8 mouse cellular contexts compared by ENCODE assay signal in the genomic region with DNA sequence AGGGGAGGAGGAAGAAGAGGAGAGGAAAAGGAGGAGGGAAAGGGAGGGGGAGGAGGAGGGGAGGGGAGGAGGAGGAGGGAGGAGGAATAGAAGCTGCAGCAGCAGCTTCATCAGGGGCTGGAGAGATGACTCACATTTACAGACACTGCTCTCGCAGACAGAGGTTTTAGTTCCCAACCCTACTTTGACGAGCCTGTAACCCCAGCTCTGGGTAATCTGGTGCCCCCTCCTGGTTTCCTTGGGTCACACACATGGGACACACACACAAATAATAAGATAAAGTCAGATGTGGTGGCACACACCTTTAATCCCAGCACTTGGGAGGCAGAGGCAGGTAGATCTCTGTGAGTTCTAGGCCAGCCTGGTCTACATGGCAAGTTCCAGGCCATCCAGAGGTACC. TPM values are rescaled to one million over a fixed set of nuclear protein-coding genes. Genes with fewer than 3 reads are reported as not detected.
DNase-seq lines count a peak whose midpoint lies in the region; ATAC-seq and TF ChIP-seq lines count a peak whose summit lies in the region.
"Had no signal": no experiment of that assay in that cellular context is flagged by ENCODE, and none has a peak within 500 bp of the region (broad histone marks: within the 10 kb centered on the region; RNA-seq: fewer than 3 reads in every experiment).

No protein-coding gene starts in this region.

- H3K4me1 ChIP-seq in intestine, postnatal 0 days (replicated peaks; ENCODE audit: control insufficient read depth, insufficient read depth, low read length) = no peaks in the 10 kb centered on the region

- 21% methylated on average over 2 of the region's 2 CpGs for WGBS in intestine, postnatal 0 days

- peaks cover 3% of the 10 kb centered on the region; the same call in 1 of the 2 replicates for H3K36me3 ChIP-seq in intestine, postnatal 0 days (ENCODE audit: control insufficient read depth, insufficient read depth)

- DNase-seq in layer of hippocampus, adult 2 months (ENCODE audit: low spot score in 2 of 2) = no peak
- no peak for DNase-seq in layer of hippocampus, adult 11-12 months (ENCODE audit: low spot score)
- DNase-seq in R1 (ENCODE audit: low read depth, low spot score) = peak; percentile 83
- peak; percentile 62 to 78 for DNase-seq in spleen, postnatal 4 days (ENCODE audit: low spot score in 2 of 2)
- no peak for DNase-seq in gastrocnemius, adult 8-10 months (ENCODE audit: low spot score in 2 of 2)
- DNase-seq in gastrocnemius, adult 18-20 months (ENCODE audit: low spot score) = no peak

- H3K27me3 ChIP-seq in intestine, postnatal 0 days (replicated peaks; ENCODE audit: control insufficient read depth, insufficient read depth, low read length) = no peaks in the 10 kb centered on the region
- H3K27me3 ChIP-seq: limb, embryonic 15.5 days had no signal

- no peak overlapping the region for H3K4me3 ChIP-seq in layer of hippocampus, adult 2 months
- no peak overlapping the region for H3K4me3 ChIP-seq in intestine, postnatal 0 days (ENCODE audit: low read depth, low read length)
- H3K4me3 ChIP-seq: limb, embryonic 15.5 days had no signal

- TF ChIP-seq CTCF in layer of hippocampus, adult 2 months (conservative IDR thresholded peaks at IDR 0.05) = peak; percentile 57
- TF ChIP-seq CTCF in intestine, postnatal 0 days (IDR thresholded peaks at IDR 0.05; ENCODE audit: low read depth) = peak; percentile 71

- H3K9me3 ChIP-seq in intestine, postnatal 0 days (ENCODE audit: control insufficient read depth) = no peaks in the 10 kb centered on the region
- H3K9me3 ChIP-seq: limb, embryonic 15.5 days had no signal

- no peak for ATAC-seq in intestine, postnatal 0 days

- no peak overlapping the region for H3K4me2 ChIP-seq in intestine, postnatal 0 days (replicated peaks; ENCODE audit: low read depth)
- H3K4me2 ChIP-seq: limb, embryonic 15.5 days had no signal

- H3K9ac ChIP-seq in intestine, postnatal 0 days (ENCODE audit: low read depth, low read length) = no peak overlapping the region
- H3K9ac ChIP-seq: limb, embryonic 15.5 days had no signal

- H3K27ac ChIP-seq in layer of hippocampus, adult 2 months = no peak overlapping the region
- no peak overlapping the region for H3K27ac ChIP-seq in intestine, postnatal 0 days (ENCODE audit: low read depth, low read length)
- H3K27ac ChIP-seq: limb, embryonic 15.5 days had no signal

RNA-seq across cellular contexts. Expression of a gene that starts 19.1 kb away (rescaled TPM):
- total RNA-seq in layer of hippocampus, adult 2 months (2021) = 100 to 1,000 TPM in 1 of 2 experiments, 10 to 100 TPM in 1; 99.7 to 104 TPM
- polyA plus RNA-seq in intestine, postnatal 0 days (2015; fragmentation: Nextera tagmentation; extraction: Ambion mirVana) = 40.9 and 47.3 TPM in 2 replicates
- 10 to 100 TPM; 45.3 to 58.5 (median 48.2) TPM for total RNA-seq in gastrocnemius, adult 8-10 months (2022)
- total RNA-seq in gastrocnemius, adult 18-20 months (2021) = 10 to 100 TPM; 49.4 to 75.6 TPM

RNA-seq across cellular contexts. Expression of a gene that starts 27.2 kb away (rescaled TPM):
- total RNA-seq in layer of hippocampus, adult 2 months (2021) = 10 to 100 TPM; 34.5 to 36.6 TPM
- 6.0 and 7.1 TPM in 2 replicates for polyA plus RNA-seq in intestine, postnatal 0 days (2015; fragmentation: Nextera tagmentation; extraction: Ambion mirVana)
- 1 to 10 TPM; 2.7 to 4.2 (median 3.5) TPM for total RNA-seq in gastrocnemius, adult 8-10 months (2022)
- total RNA-seq in gastrocnemius, adult 18-20 months (2021) = 1 to 10 TPM; 3.5 to 4.3 TPM

RNA-seq across cellular contexts. Expression of a gene that starts 43.2 kb away (rescaled TPM):
- total RNA-seq in layer of hippocampus, adult 2 months (2021) = not detected
- polyA plus RNA-seq in intestine, postnatal 0 days (2015; fragmentation: Nextera tagmentation; extraction: Ambion mirVana) = 4.6 TPM in 2 replicates
- total RNA-seq in gastrocnemius, adult 8-10 months (2022) = 1 to 10 TPM; 1.1 to 2.5 (median 2.1) TPM
- total RNA-seq in gastrocnemius, adult 18-20 months (2021) = 1 to 10 TPM in 1 of 2 experiments, under 1 TPM in 1; 0.91 to 1.4 TPM

Comparison
In these comparisons a context has a peak if more than half of its experiments do, and no peak if none do; other contexts are left out.
1. DNase-seq: peak in R1 (single experiment) and spleen, postnatal 4 days (2 of 2); none in layer of hippocampus, adult 2 months (0 of 2), layer of hippocampus, adult 11-12 months (single experiment), gastrocnemius, adult 8-10 months (0 of 2) and gastrocnemius, adult 18-20 months (single experiment).
2. RNA of a gene that starts 27.2 kb away (total RNA-seq): 34.5 to 36.6 TPM in layer of hippocampus, adult 2 months; 3.5 to 4.3 TPM in gastrocnemius, adult 18-20 months and 2.7 to 4.2 TPM in gastrocnemius, adult 8-10 months; every median in the first group is over 4 times any median in the second.